ENCODE assay signal across 9 mouse cellular contexts in genomic region chr15:99449131-99449750, GRCm38 (mm10). TPM values are rescaled to one million over a fixed set of nuclear protein-coding genes. Genes with fewer than 3 reads are reported as not detected.
A peak's percentile ranks its signal among the peaks of the same experiment; 100 is the strongest.
DNase-seq lines count a peak whose midpoint lies in the region; ATAC-seq and TF ChIP-seq lines count a peak whose summit lies in the region.
"Had no signal": no experiment of that assay in that cellular context is flagged by ENCODE, and none has a peak within 500 bp of the region (broad histone marks: within the 10 kb centered on the region; RNA-seq: fewer than 3 reads in every experiment).

No protein-coding gene starts in this region.

- peaks cover 31% of the 10 kb centered on the region for H3K4me1 ChIP-seq in intestine, embryonic 15.5 days (replicated peaks)
- H3K4me1 ChIP-seq in intestine, postnatal 0 days (replicated peaks; ENCODE audit: control insufficient read depth, insufficient read depth, low read length) = no peaks in the 10 kb centered on the region
- no peaks in the 10 kb centered on the region for H3K4me1 ChIP-seq in forebrain, embryonic 14.5 days (ENCODE audit: control insufficient read depth, insufficient read depth, low read length)
- H3K4me1 ChIP-seq in limb, embryonic 11.5 days (ENCODE audit: control insufficient read depth, insufficient read depth, low read length) = 0 out of 2 replicates have a peak, but pooled peaks cover 4% of the 10 kb centered on the region

- H3K9me3 ChIP-seq in intestine, embryonic 15.5 days = no peaks in the 10 kb centered on the region
- H3K9me3 ChIP-seq in intestine, postnatal 0 days (ENCODE audit: control insufficient read depth) = no peaks in the 10 kb centered on the region
- no peaks in the 10 kb centered on the region for H3K9me3 ChIP-seq in forebrain, embryonic 14.5 days (replicated peaks; ENCODE audit: control insufficient read depth, low read length)
- no peaks in the 10 kb centered on the region for H3K9me3 ChIP-seq in limb, embryonic 11.5 days (ENCODE audit: control insufficient read depth, low read length)

- no peaks in the 10 kb centered on the region for H3K27me3 ChIP-seq in intestine, embryonic 15.5 days (replicated peaks)
- no peaks in the 10 kb centered on the region for H3K27me3 ChIP-seq in intestine, postnatal 0 days (replicated peaks; ENCODE audit: control insufficient read depth, insufficient read depth, low read length)
- H3K27me3 ChIP-seq in forebrain, embryonic 14.5 days (replicated peaks; ENCODE audit: control insufficient read depth, insufficient read depth, low read length) = no peaks in the 10 kb centered on the region
- no peaks in the 10 kb centered on the region for H3K27me3 ChIP-seq in limb, embryonic 11.5 days (ENCODE audit: control insufficient read depth, insufficient read depth, low read length)

- no peak overlapping the region for H3K4me3 ChIP-seq in intestine, embryonic 15.5 days (replicated peaks)
- no peak overlapping the region for H3K4me3 ChIP-seq in intestine, postnatal 0 days (ENCODE audit: low read depth, low read length)
- no peak overlapping the region for H3K4me3 ChIP-seq in forebrain, embryonic 14.5 days (ENCODE audit: low read depth, low read length)
- H3K4me3 ChIP-seq in limb, embryonic 11.5 days (ENCODE audit: low read depth, low read length) = no peak overlapping the region
- H3K4me3 ChIP-seq: erythroblast, embryonic 14.5 days had no signal

- H3K9ac ChIP-seq in intestine, embryonic 15.5 days = no peak overlapping the region
- no peak overlapping the region for H3K9ac ChIP-seq in intestine, postnatal 0 days (ENCODE audit: low read depth, low read length)
- H3K9ac ChIP-seq in forebrain, embryonic 14.5 days (ENCODE audit: low read length) = no peak overlapping the region
- peak overlapping the region; percentile 22; the same call in 1 of the 2 replicates for H3K9ac ChIP-seq in limb, embryonic 11.5 days (ENCODE audit: low read length)

- 56% methylated on average over 9 of the region's 9 CpGs for WGBS in intestine, embryonic 15.5 days
- 52% methylated on average over 9 of the region's 9 CpGs for WGBS in intestine, postnatal 0 days
- 56% methylated on average over 9 of the region's 9 CpGs for WGBS in forebrain, embryonic 14.5 days
- 59% methylated on average over 9 of the region's 9 CpGs for WGBS in limb, embryonic 11.5 days

- H3K27ac ChIP-seq in intestine, embryonic 15.5 days = peak overlapping the region; percentile 13; the same call in 1 of the 2 replicates
- H3K27ac ChIP-seq in intestine, postnatal 0 days (ENCODE audit: low read depth, low read length) = no peak overlapping the region
- H3K27ac ChIP-seq in forebrain, embryonic 14.5 days (ENCODE audit: low read depth, low read length) = peak overlapping the region; percentile 27; the same call in 1 of the 2 replicates
- H3K27ac ChIP-seq in limb, embryonic 11.5 days (replicated peaks; ENCODE audit: low read depth, low read length) = peak overlapping the region; percentile 16; the same call in 1 of the 2 replicates

- DNase-seq in adrenal gland, postnatal 14 days = peak; percentile 84
- DNase-seq in forebrain, embryonic 14.5 days (ENCODE audit: low spot score) = peak; percentile 33
- no peak for DNase-seq in limb, embryonic 11.5 days (ENCODE audit: low spot score)
- peak; percentile 22 for DNase-seq in ovary, postnatal 10 days (ENCODE audit: low spot score)
- no peak for DNase-seq in B cell, adult 2 months

- no peaks in the 10 kb centered on the region for H3K36me3 ChIP-seq in intestine, embryonic 15.5 days
- H3K36me3 ChIP-seq in intestine, postnatal 0 days (ENCODE audit: control insufficient read depth, insufficient read depth) = no peaks in the 10 kb centered on the region
- H3K36me3 ChIP-seq in forebrain, embryonic 14.5 days (ENCODE audit: control insufficient read depth, insufficient read depth, low read length) = no peaks in the 10 kb centered on the region
- H3K36me3 ChIP-seq in limb, embryonic 11.5 days (ENCODE audit: control insufficient read depth, insufficient read depth, low read length) = no peaks in the 10 kb centered on the region; the same call in 1 of the 2 replicates

- no peak for TF ChIP-seq CTCF in intestine, postnatal 0 days (IDR thresholded peaks at IDR 0.05; ENCODE audit: low read depth)

- H3K4me2 ChIP-seq in intestine, embryonic 15.5 days (replicated peaks) = no peak overlapping the region; the same call in 1 of the 2 replicates
- no peak overlapping the region for H3K4me2 ChIP-seq in intestine, postnatal 0 days (replicated peaks; ENCODE audit: low read depth)
- no peak overlapping the region for H3K4me2 ChIP-seq in forebrain, embryonic 14.5 days (ENCODE audit: low read length)
- no peak overlapping the region for H3K4me2 ChIP-seq in limb, embryonic 11.5 days (ENCODE audit: low read depth, severe bottlenecking)

- peak; percentile 52; the same call in 1 of the 2 replicates for ATAC-seq in intestine, embryonic 15.5 days
- ATAC-seq in intestine, postnatal 0 days = no peak
- peak; percentile 60; the same call in 1 of the 2 replicates for ATAC-seq in forebrain, embryonic 14.5 days
- ATAC-seq in hematopoietic stem cell, adult 5-6 weeks (replicated peaks in 1 of 2; ENCODE audit: insufficient read depth in 1 of 2, low FRiP score in 2 of 2, low TSS enrichment in 1 of 2, low read depth in 1 of 2, poor library complexity in 2 of 2, severe bottlenecking in 2 of 2) = peak; percentile 81
- no peak for ATAC-seq in limb, embryonic 11.5 days (ENCODE audit: insufficient number of reproducible peaks, low FRiP score, low TSS enrichment, low read depth)

RNA-seq across cellular contexts. Expression of gene Nckap5l, which starts 8.3 kb away (rescaled TPM):
- 4.7 and 5.9 TPM in 2 replicates for polyA plus RNA-seq in intestine, embryonic 15.5 days (2015; fragmentation: Nextera tagmentation; extraction: Ambion mirVana)
- 1.8 and 2.1 TPM in 2 replicates for polyA plus RNA-seq in intestine, postnatal 0 days (2015; fragmentation: Nextera tagmentation; extraction: Ambion mirVana)
- 25.6 and 29.0 TPM in 2 replicates for total RNA-seq in adrenal gland, postnatal 14 days (2021)
- polyA plus RNA-seq in forebrain, embryonic 14.5 days (2014; fragmentation: Nextera tagmentation; extraction: Ambion mirVana) = 9.1 and 12.4 TPM in 2 replicates
- total RNA-seq in hematopoietic stem cell, adult 5-6 weeks (2017) = 0.89 and 1.8 TPM in 2 replicates
- 14.2 and 15.6 TPM in 2 replicates for polyA plus RNA-seq in limb, embryonic 11.5 days (2014; fragmentation: Nextera tagmentation; extraction: Ambion mirVana)

RNA-seq across cellular contexts. Expression of gene Bcdin3d, which starts 25.3 kb away (rescaled TPM):
- polyA plus RNA-seq in intestine, embryonic 15.5 days (2015; fragmentation: Nextera tagmentation; extraction: Ambion mirVana) = 13.2 and 15.6 TPM in 2 replicates
- 12.6 and 13.2 TPM in 2 replicates for polyA plus RNA-seq in intestine, postnatal 0 days (2015; fragmentation: Nextera tagmentation; extraction: Ambion mirVana)
- total RNA-seq in adrenal gland, postnatal 14 days (2021) = 3.9 and 6.8 TPM in 2 replicates
- 22.4 and 25.4 TPM in 2 replicates for polyA plus RNA-seq in forebrain, embryonic 14.5 days (2014; fragmentation: Nextera tagmentation; extraction: Ambion mirVana)
- total RNA-seq in hematopoietic stem cell, adult 5-6 weeks (2017) = 7.1 and 7.2 TPM in 2 replicates
- polyA plus RNA-seq in limb, embryonic 11.5 days (2014; fragmentation: Nextera tagmentation; extraction: Ambion mirVana) = 17.8 and 20.2 TPM in 2 replicates

RNA-seq across cellular contexts. Expression of gene Tmbim6, which starts 56.6 kb away (rescaled TPM):
- 530 and 607 TPM in 2 replicates for polyA plus RNA-seq in intestine, embryonic 15.5 days (2015; fragmentation: Nextera tagmentation; extraction: Ambion mirVana)
- 1,126 and 1,190 TPM in 2 replicates for polyA plus RNA-seq in intestine, postnatal 0 days (2015; fragmentation: Nextera tagmentation; extraction: Ambion mirVana)
- 571 and 598 TPM in 2 replicates for total RNA-seq in adrenal gland, postnatal 14 days (2021)
- 230 and 247 TPM in 2 replicates for polyA plus RNA-seq in forebrain, embryonic 14.5 days (2014; fragmentation: Nextera tagmentation; extraction: Ambion mirVana)
- 120 and 133 TPM in 2 replicates for total RNA-seq in hematopoietic stem cell, adult 5-6 weeks (2017)
- polyA plus RNA-seq in limb, embryonic 11.5 days (2014; fragmentation: Nextera tagmentation; extraction: Ambion mirVana) = 225 and 238 TPM in 2 replicates

Comparison
In these comparisons a context has a peak if more than half of its experiments do, and no peak if none do; other contexts are left out.
1. ATAC-seq: peak in intestine, embryonic 15.5 days (single experiment), forebrain, embryonic 14.5 days (single experiment) and hematopoietic stem cell, adult 5-6 weeks (2 of 2); none in intestine, postnatal 0 days (single experiment) and limb, embryonic 11.5 days (single experiment).
2. DNase-seq: peak in adrenal gland, postnatal 14 days (single experiment), forebrain, embryonic 14.5 days (single experiment) and ovary, postnatal 10 days (single experiment); none in limb, embryonic 11.5 days (single experiment) and B cell, adult 2 months (0 of 2).